Mouse (Mus musculus) v-Abl transformed pro-B cells (cell line): ENCODE results near the gene Opcml.

ENCODE experiments used
- in situ Hi-C, 2 experiments: fragments of 400-800 bp; cut with MboI; formaldehyde crosslinking; loops; one replicate each; pipeline ENCODE4 v1.15.1; 2025; ENCODE audit not compliant: unreplicated experiment in 2 of 2

Opcml gene

DNA sequence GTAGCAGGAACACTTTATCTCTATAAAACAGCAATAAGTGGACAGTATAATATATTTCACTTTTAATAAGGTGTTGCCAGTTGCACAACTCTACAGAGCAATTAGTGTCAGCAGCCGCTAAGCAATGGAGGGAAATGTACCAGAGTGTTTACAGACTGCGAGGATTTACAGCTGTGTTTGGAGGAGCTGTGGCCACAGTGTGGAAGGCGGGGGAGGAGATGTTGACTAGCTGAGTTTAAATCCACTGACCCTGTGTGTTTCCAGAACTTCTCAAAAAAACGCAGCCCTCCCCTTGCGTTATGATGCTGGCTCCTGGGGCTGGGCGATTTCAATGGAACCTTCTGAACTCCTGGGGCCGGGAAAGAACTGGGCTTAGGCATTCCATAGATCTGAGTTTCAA is 33.8 kb downstream of the Opcml start:
- in situ Hi-C loops, result no loop called here

DNA sequence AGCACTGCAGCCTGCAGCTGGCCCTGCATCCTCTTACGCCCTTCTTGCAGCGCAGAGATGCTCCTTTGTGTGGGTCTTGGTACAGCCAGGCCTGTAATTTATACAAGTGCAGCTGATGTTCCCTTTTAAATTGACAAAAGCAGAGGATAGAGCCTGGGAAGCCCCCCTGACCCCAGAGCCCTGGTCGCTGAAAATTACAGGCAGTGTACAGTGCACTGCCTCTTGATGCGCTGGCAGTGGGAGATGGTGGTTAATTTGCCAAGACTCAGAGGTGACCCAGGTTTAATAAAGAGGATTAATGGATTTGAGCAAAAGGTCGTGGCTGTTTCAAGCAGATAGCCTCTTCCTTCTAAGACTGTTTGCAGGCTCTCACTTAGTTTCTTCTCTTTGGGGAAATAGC is 39.9 kb downstream of the Opcml start:
- in situ Hi-C loops, result no loop called here

DNA sequence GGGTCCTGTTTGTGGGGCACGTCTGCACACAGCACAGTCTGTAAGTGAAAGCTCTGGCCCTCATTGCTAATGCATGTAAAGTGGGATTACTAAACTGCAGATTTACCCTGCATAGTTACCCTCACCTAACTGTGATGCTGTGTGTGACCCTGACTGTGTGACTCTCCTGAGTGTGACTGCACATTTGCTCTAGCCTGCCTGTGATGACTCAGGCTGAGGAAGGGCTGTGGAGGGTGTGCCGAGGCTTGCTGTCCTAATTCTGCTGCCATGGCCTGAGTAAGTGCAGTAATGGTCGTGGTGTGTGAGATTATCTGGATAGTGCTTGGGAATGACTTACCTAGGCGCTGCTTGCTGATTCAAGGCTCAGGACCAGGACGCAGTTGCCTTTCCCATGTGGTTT is 52.2 kb downstream of the Opcml start:
- in situ Hi-C loops, result no loop called here

DNA sequence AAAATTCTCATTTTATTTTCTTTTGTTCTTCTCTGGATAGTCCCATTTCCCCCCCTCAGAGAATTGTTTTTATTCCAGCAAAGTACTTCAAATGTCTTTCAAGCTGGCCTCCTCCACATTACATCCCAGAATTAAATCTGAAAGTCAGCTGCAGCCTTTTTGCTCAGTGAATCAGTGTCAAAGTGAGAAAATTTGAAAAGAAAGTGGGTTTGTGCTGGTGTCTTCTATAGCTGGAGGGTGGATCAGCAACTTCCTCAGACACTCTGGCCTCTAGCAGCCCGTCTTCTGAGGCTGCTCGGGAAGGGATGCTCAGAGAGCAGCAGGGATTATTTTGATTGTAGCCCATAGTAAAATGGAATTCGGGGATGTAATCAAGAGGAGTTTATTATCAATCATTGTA is 81.0 kb downstream of the Opcml start:
- in situ Hi-C loops, result no loop called here

DNA sequence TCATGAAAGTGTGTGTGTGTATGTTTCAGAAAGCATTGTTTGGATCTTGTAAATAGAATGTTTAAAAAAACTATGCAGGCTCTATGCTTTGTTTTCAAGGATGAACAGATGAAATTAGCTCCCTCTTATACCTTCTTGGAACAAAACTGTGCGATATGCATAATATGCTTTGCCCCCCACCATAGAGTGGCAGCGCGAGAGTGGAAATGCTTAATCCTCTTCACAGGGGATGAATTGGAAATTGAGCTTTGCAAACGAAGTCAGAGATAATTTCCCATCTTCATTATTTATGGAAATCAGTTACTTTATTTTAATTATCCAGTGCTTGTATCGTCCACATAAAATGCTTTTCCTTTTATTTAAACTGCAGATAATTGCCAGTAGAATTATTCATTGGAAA is 99.1 kb downstream of the Opcml start:
- in situ Hi-C loops, result no loop called here

DNA sequence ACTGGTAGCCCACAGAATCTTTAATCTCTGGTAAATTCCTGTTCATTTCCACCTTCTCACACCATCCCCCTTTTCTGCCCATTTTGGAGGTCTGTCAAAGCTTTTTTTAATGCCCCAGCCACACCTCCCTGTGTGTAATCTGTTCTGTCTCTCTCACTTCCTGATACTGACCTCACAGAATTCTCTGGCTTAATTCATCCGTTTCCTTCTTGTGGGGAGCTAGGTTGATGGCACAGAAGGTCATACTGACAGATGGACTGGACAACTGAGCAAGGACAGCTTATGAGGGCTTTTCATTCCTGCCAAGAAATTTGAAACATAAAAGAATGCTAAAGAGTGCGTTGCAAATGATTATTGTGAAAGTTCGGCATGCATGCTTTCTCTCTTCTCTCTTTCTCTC is 126.7 kb downstream of the Opcml start:
- in situ Hi-C loops, result no loop called here

DNA sequence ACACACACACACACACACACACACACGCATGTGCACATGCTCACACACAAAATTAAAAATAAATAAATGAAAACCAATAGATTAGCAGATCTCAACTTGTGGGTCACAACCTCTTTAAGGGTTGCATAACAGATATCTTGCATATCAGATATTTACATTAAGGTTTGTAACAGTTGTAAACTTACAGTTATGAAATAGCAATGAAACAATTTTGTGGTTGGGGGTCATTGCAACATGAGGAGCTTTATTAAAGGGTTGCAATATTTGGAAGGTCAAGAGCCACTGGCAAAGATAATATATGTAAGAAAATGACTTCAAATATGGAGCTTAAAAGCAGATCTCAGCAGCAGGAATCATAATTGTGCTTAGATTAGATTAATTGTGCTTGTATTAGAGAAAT is 132.9 kb downstream of the Opcml start:
- in situ Hi-C loops, result no loop called here

DNA sequence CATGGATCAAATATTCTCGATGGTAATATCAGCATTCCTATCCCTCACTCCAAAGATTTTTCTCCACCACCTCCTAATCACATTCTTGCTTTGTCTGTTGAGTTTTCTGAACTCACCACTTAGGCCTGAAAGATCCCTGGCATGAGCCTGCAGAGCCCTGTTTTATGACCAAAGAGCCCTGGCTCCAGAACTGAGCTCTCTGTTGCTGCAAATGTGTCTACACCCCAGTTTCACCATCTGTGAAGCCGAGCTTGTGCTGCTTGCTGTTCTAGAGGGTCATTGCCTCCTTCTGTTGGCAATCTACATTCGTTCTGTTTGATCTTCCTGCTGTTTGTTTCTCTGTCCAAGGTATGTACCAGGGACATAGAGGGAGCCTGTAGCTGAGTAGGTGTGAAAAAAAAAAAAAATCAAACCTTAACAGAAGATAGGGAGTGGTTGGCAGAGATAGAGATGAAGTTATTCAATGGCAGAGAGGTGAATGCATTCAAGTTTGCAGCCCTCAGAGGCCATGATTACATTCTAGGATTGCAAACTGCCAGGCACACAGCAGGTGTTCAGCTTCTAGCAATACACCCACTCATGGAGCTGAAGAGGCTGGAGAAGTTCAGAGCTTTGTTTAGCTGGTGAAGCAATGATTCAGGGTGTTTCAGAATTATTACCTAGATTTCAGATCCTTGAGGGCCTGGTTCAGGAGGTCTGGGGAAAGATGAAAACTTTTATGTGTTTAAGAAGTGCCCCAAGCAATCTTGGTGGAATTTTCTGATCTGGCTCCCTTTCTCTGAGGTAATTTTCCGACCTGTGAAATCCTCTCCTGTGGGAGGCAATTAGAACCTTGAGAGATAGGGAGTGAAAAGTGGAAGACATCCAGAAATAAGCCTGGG is 133.6 kb downstream of the Opcml start:
- in situ Hi-C loops, result no loop called here

DNA sequence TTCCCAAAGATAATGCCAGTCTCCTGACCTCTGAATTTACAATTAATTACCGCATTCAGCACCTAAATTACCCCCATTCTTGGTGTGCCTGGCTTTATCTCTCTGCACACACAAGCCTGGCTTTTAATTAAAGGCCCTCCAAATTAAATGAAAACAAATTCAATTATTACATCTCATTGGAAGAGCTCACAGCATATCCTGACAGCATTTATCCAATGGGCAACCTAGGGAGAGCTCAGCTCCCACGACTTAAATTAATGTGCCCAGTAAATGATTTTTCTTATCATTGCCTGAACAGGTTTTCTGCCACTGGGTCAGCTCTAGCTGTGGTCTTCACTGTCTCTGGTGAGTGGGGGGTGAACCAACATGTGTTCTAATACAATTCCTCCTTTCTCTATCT is 135.1 kb downstream of the Opcml start:
- in situ Hi-C loops, result no loop called here

DNA sequence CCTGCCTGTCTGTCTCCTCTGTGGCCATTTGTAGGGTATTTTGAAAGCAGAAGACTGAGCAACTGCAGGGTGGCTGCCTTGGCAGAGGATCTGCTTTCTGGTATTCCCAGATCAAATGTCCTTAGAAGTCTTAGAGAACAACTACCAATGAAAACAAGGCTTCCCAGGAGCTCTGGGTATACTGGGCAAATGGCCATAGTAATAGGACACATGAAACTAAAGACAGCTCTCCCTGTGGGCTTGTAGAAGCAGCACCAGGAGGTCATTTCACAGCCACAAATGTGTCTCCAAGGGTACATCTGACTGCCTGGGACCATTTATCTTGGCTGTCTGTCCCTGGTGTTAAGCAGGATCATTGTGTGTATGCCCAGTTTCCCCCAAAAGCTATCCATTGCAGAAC is 146.7 kb downstream of the Opcml start:
- in situ Hi-C loops, result no loop called here

DNA sequence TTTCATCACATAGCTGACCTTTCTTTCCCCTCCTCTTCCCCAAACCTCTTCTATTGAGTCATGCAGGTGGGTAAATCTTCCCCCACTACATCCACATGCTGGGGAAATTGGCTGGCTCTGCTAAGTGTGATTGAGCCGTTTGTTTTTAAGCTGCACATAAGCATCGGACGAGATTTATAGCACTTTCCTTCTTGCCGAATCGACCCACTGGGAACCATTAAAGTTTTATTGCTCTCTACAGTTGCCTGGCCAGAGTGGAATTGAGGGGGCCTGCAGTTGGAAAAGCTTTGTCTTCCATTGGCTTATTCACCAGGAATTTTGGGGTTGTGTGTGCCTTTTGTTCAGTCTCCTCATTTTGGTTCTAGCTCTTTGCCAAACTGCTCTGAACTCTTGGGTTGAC is 147.1 kb downstream of the Opcml start:
- in situ Hi-C loops, result no loop called here

DNA sequence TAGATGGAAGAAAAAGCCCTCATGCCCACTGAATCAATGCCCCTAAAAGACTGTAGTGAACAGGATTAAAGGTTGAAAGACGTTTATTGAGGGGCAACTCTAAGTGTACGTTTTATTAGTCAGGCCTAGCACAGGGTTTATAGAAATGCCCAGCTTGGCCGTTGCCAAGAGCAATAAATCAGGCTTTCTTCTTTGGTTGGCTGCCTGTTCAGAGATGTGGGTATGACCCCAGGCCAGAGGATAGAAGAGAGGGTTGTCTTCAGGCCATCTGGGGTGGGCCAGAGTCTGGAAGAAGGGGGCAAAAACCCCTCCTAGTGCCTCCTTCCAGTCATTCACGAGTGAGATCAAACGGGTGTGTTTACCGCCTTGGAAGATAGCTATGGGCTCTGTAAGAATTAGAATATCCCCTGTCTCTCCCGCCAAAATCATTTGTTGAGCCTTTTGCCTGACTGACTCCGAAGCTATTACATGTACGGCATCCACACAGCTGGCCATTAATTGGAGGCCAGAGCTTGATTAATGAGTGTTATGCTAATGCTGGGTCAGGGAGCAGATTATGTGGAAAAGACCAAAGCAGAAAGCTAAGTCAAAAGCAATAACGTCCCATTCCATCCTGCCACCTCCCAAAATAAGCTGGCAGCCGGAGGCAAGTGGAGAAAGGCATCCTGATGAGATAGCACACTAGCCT is 154.9 kb downstream of the Opcml start:
- in situ Hi-C loops, result no loop called here

DNA sequence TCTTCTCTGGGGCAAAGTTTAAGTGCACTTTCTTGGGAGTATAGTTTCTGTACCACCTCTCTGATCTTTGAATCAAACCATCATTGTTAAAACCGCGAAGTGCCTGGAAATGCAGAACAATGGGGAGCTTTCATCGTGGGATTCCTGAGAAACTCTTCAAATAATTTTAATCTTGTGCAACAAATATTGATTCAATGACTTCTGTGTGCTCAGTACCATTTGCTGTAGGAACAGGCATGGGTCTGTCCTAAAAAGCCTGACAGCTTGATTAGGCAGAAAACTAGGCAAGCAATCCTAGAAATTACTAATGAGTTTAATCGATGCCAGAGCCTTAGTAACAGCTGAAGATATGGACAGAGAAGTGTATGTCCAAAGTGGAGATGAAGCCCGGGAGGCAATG is 160.5 kb downstream of the Opcml start:
- in situ Hi-C loops, result no loop called here

DNA sequence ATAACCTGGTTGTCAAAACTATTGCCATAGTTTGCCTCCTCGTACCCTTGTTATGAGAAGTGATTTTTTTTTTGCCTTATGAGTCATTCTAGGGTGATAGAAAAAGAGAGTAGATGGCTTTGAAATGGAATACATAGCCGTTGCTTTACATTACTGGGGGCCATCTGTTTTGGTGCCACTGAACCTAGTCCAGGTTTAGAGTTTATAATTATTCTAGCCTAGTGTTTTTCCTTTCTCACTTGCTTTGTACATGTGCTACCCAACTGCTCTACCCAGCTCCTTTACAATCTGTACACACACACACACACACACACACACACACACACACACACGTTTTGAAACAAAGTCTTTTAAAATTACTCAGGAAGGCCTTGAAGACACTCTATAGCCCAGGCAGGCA is 171.1 kb downstream of the Opcml start:
- in situ Hi-C loops, result no loop called here

DNA sequence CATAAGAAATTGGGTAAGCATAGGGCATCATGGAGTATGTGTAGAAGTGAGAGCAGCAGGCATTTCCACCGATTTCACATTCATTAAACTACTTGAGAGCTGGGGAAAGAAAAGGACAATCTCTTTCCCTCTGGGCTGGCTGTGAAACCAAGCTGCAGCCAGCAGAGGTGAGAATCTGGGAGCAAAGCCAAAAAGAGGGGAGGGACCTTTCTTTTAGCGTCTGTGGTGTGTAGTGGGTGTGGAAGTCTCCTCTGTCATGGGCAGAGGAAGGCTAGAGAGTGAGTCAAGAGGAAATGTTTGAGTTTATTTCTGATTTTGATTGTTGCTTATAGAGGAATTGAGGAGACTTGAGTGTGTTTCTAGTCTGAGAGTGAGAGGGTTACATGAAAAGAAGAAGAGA is 172.8 kb downstream of the Opcml start:
- in situ Hi-C loops, result no loop called here

DNA sequence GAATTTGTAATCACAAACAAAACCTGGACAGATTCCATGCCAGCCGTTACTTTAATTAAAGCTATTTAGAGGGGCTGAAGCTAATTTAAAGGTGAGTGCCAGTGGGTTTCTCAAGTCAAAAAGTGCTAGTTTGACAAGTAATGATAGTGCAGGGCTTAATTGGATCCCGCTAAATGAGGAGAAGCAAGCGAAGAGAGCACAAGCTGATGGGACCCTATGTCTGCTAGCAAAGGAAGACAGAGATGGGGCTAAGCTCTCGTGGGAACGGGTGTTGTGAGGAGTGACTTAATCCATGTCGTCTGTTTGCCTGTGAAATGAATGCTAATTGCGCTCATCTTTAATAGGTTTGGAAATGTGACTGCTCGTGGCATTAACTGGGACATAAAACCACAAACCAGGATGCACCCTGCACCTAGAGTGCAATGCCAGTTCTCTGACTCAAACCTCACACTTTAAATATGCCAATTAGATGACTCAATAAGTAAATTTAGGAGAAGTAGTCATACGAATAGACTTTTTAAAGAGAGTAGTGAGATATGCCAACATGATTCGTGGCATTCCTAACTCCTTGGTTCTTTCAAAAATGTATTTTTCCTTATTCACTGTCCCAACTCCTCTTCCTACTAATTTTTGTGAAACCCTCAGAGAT is 174.5 kb downstream of the Opcml start:
- in situ Hi-C loops, result no loop called here

DNA sequence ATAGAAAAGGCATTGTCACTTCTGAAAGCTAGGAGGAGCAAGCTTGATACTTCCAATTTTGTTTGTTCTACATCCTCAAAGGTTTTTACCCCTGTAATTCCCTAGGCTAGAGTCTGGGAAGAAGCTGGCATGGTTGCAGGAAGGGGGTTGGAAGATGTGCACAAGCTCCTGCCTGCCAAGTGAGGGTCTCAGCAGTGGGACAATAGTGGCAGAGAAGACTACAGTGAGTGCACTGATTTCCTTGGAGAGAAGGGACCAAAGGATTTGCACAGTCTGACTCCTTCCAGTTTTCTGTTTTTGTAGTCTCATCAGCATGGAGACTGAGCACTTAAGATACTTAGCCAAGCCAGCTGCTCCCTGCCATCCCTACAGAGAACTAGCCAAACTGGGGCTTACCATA is 177.7 kb downstream of the Opcml start:
- in situ Hi-C loops, result no loop called here

DNA sequence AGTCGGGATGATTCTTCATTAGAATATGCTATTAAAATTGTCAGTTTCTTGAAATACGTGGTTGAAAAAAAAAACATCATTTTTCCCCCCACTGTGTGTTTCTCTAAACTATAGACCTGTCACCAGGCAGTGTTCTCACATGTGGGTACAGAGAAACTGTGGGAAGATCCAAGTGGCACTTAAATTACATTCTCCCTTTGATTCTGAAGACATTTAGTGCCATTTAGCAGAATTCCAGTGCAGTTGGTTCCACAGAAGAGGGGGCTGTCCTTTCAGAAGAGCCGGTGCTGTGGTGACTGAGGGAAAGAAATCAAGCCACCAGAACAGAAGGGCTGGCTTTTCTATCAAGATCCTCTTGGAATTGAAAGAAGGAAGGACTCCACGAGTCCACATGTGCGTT is 181.7 kb downstream of the Opcml start:
- in situ Hi-C loops, result no loop called here

DNA sequence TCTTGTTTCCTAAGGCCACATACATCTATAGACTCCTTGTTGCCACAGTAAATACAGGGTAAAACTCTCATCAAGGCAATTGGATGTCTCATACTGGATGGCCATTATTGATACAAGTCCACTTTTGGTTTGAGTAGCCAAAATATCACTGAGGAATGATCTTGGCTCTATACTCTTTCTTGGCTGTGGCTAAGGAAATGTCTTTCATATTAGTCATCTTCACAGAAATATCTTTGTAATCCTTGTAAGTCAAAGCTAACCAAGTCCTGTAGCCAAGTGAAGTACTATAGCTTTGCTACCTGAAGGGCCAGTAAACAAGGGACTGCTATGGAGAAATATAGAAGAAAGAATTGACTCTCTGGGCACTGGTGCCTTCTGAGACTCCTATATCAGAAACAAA is 192.0 kb downstream of the Opcml start:
- in situ Hi-C loops, result no loop called here

DNA sequence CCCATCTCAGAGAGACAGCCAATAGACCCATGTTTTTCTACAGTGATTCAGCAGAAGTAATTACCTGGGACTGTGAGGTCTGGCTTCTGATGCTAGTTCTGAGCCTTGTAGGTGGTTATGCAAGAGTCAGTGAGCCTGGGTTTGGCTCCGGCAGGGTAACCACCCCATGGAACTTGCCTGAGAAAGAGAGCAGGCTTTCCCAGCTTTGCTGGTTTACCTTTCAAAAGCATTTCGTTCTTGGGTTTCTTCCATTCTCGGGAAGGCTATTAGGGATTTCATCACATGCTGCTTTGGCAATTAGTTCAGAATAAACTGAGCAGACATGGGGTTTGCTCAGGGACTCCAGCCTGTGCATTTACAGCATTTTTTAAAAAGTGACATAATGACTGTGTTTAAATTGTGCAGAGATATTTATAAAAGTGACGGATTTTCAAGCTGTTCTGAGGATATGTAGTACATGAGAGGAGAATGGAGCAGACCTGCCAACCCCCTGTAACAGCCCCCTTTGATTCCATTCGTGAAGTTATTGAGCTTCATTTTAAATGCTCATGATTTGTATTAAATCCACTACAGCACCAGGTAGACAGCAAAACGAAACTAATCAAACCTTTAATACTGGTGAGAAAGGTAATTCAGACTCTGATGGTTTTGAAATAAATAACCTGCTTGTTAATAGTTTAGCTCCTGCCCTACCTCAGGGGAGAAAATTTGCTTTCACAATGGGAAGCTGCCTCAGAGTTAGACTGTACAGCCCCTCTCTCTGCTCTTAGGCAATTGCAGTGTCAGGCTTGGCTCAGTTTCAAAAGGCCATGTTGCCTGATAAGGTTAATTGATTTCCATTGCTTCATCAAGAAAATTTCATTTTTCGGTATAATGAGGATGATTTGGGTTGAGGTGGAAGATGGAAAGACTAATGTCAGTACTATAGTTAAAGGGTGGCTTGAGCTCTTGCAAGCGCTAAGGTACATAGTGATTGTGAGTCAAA is 196.3 kb downstream of the Opcml start:
- in situ Hi-C loops, result no loop called here

DNA sequence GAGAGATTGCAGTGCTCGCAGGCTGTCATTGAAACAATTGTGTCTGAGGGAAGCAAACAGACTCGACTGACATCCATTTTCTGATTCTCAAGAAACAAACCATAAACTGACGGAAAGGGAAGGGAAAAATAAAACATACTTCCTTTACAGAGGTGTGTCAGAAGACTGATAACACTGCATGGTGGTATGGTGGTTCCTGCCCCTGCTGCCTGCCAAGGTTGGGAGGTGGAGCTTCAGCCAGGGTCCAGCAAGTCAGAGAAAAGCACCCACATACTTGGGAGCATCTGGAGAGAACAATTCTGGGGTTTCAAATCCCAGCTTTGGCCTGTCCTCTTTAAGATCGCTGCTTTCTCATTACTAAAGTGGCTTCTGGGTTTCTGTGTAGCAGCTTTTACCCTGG is 201.0 kb downstream of the Opcml start:
- in situ Hi-C loops, result no loop called here
